Mouse (Mus musculus): Measurements from ENCODE around the gene Cpox.

DNA sequence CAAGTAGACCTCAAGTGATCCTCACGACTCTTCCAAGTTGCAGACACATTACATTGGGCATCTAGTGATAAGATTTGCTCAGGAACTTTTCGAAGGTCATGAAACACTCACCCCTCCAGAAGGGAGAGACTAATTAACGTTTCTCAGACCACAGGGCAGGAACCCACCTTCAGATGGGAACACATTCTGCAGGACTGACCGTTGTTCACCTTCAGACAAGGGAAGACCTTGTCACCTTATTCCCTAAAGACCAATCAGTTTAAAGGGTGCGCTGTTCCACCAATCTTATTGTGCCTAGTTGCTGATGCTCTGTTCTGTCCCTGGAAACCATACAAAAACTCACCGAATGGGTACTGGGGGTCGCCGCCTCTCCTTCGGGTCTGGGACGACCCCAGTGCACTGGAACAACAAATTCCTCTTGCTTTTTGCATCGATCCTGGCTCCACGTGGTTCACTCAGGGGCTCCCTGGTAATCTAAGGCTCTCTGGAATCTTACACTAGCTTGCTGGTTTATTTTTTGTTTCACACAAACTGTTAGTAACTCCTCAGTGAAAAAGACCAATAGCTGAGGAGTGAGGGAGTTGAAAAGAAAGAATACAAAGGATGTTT lies 30.8 kb downstream of the Cpox start:
- TF ChIP-seq TAL1 (IDR thresholded peaks at IDR 0.05; ENCODE audit: low read length) (no peak), GATA1 (IDR thresholded peaks at IDR 0.05; ENCODE audit: low read length) (no peak)
